In genomic region chr5:119663241-119663640, GRCm38 (mm10) we compare ENCODE assay signal across 16 mouse cellular contexts. TPM values are rescaled to one million over a fixed set of nuclear protein-coding genes. Genes with fewer than 3 reads are reported as not detected.
DNase-seq lines count a peak whose midpoint lies in the region; ATAC-seq and TF ChIP-seq lines count a peak whose summit lies in the region.
"Had no signal": no experiment of that assay in that cellular context is flagged by ENCODE, and none has a peak within 500 bp of the region (broad histone marks: within the 10 kb centered on the region; RNA-seq: fewer than 3 reads in every experiment).

No protein-coding gene starts in this region.

- TF ChIP-seq CTCF in liver, embryonic 14.5 days (IDR thresholded peaks at IDR 0.05; ENCODE audit: low read depth): no peak

- H3K4me2 ChIP-seq in liver, embryonic 11.5 days: peak overlapping the region; percentile 34
- H3K4me2 ChIP-seq in embryonic facial prominence, embryonic 12.5 days (replicated peaks): peak overlapping the region; percentile 48
- peak overlapping the region; percentile 34; the same call in 1 of the 2 replicates for H3K4me2 ChIP-seq in liver, embryonic 14.5 days (ENCODE audit: low read depth)
- H3K4me2 ChIP-seq: hindbrain, embryonic 14.5 days had no signal

- intact Hi-C loops in left cerebral cortex, postnatal 14 days (cut with DNase I): no loop called here

- WGBS in heart, embryonic 10.5 days: 3% methylated on average over 15 of the region's 15 CpGs
- 5% methylated on average over 15 of the region's 15 CpGs for WGBS in liver, embryonic 11.5 days
- 2% methylated on average over 15 of the region's 15 CpGs for WGBS in embryonic facial prominence, embryonic 12.5 days
- 3% methylated on average over 15 of the region's 15 CpGs for WGBS in liver, embryonic 14.5 days (ENCODE audit: insufficient replicate concordance)

- H3K9ac ChIP-seq in liver, embryonic 11.5 days (ENCODE audit: low read depth, low read length): no peak overlapping the region
- peak overlapping the region; percentile 28 for H3K9ac ChIP-seq in embryonic facial prominence, embryonic 12.5 days
- no peak overlapping the region for H3K9ac ChIP-seq in liver, embryonic 14.5 days (replicated peaks)
- H3K9ac ChIP-seq: hindbrain, embryonic 14.5 days had no signal

- no peaks in the 10 kb centered on the region for H3K36me3 ChIP-seq in heart, embryonic 10.5 days
- no peaks in the 10 kb centered on the region for H3K36me3 ChIP-seq in liver, embryonic 11.5 days (ENCODE audit: control insufficient read depth, insufficient read depth, low read length)
- no peaks in the 10 kb centered on the region for H3K36me3 ChIP-seq in embryonic facial prominence, embryonic 12.5 days
- no peaks in the 10 kb centered on the region for H3K36me3 ChIP-seq in liver, embryonic 14.5 days (replicated peaks; ENCODE audit: control insufficient read depth, insufficient read depth, low read depth)

- H3K27me3 ChIP-seq in heart, embryonic 10.5 days (ENCODE audit: insufficient read depth, poor library complexity, severe bottlenecking): peaks cover 99% of the 10 kb centered on the region
- H3K27me3 ChIP-seq in liver, embryonic 11.5 days (replicated peaks; ENCODE audit: control insufficient read depth, insufficient read depth, low read length): peaks cover 98% of the 10 kb centered on the region
- peaks cover 74% of the 10 kb centered on the region for H3K27me3 ChIP-seq in embryonic facial prominence, embryonic 12.5 days
- H3K27me3 ChIP-seq in liver, embryonic 14.5 days (ENCODE audit: control insufficient read depth, insufficient read depth, low read length): peaks cover 68% of the 10 kb centered on the region

- H3K4me3 ChIP-seq in heart, embryonic 10.5 days: peak overlapping the region; percentile 24; the same call in 1 of the 2 replicates
- no peak overlapping the region for H3K4me3 ChIP-seq in liver, embryonic 11.5 days (ENCODE audit: low read depth, low read length)
- peak overlapping the region; percentile 20 for H3K4me3 ChIP-seq in embryonic facial prominence, embryonic 12.5 days
- no peak overlapping the region for H3K4me3 ChIP-seq in liver, embryonic 14.5 days (ENCODE audit: insufficient read depth in 1 of 2, low read depth in 2 of 2, low read length in 2 of 2)

- no peaks in the 10 kb centered on the region for H3K9me3 ChIP-seq in heart, embryonic 10.5 days
- H3K9me3 ChIP-seq in liver, embryonic 11.5 days (ENCODE audit: control insufficient read depth, low read length): no peaks in the 10 kb centered on the region
- H3K9me3 ChIP-seq in embryonic facial prominence, embryonic 12.5 days: no peaks in the 10 kb centered on the region
- no peaks in the 10 kb centered on the region for H3K9me3 ChIP-seq in liver, embryonic 14.5 days (ENCODE audit: control insufficient read depth, low read length)

- DNase-seq in heart, embryonic 10.5 days (ENCODE audit: low spot score): no peak
- no peak for DNase-seq in heart, adult 11 months
- DNase-seq in liver, embryonic 11.5 days (ENCODE audit: low spot score): no peak
- DNase-seq in liver: no peak
- no peak for DNase-seq in liver, embryonic 14.5 days (ENCODE audit: low read depth in 3 of 3, low spot score in 3 of 3)
- no peak for DNase-seq in layer of hippocampus, adult 8-10 months (ENCODE audit: low spot score in 2 of 2)
- DNase-seq in left cerebral cortex, postnatal 14 days (ENCODE audit: low spot score in 2 of 2): no peak
- DNase-seq: cerebellum, adult 11-12 months; heart, adult 18-20 months; kidney, adult 8-10 months; layer of hippocampus, postnatal 36 days; lung, adult 18-20 months; spleen, adult 18-20 months had no signal

- H3K4me1 ChIP-seq in heart, embryonic 10.5 days: peaks cover 27% of the 10 kb centered on the region
- H3K4me1 ChIP-seq in liver, embryonic 11.5 days (replicated peaks; ENCODE audit: control insufficient read depth, insufficient read depth, low read length): peaks cover 3% of the 10 kb centered on the region; the same call in 1 of the 2 replicates
- H3K4me1 ChIP-seq in embryonic facial prominence, embryonic 12.5 days: peaks cover 26% of the 10 kb centered on the region
- H3K4me1 ChIP-seq in liver, embryonic 14.5 days (replicated peaks; ENCODE audit: control insufficient read depth in 2 of 2, insufficient read depth in 2 of 2, low read length in 1 of 2): no peaks in the 10 kb centered on the region

- ATAC-seq in liver, embryonic 11.5 days (replicated peaks; ENCODE audit: low FRiP score): no peak
- no peak for ATAC-seq in embryonic facial prominence, embryonic 12.5 days (ENCODE audit: insufficient number of reproducible peaks, insufficient read depth, low FRiP score, low TSS enrichment)
- no peak for ATAC-seq in liver, embryonic 14.5 days (ENCODE audit: insufficient read depth)

- TF ChIP-seq EP300 in liver, embryonic 14.5 days (IDR thresholded peaks at IDR 0.05; ENCODE audit: low read depth): no peak

- no peak overlapping the region for H3K27ac ChIP-seq in heart, embryonic 10.5 days
- no peak overlapping the region for H3K27ac ChIP-seq in liver, embryonic 11.5 days (ENCODE audit: low read depth, low read length)
- H3K27ac ChIP-seq in embryonic facial prominence, embryonic 12.5 days: peak overlapping the region; percentile 70
- H3K27ac ChIP-seq in liver, embryonic 14.5 days: no peak overlapping the region
- H3K27ac ChIP-seq: hindbrain, embryonic 14.5 days had no signal

RNA-seq across cellular contexts. Expression of gene Tbx3, which starts 7.2 kb away (rescaled TPM):
- polyA plus RNA-seq in heart, embryonic 10.5 days (2016; fragmentation: Nextera tagmentation; extraction: Ambion mirVana): 17.0 and 41.7 TPM in 2 replicates
- polyA plus RNA-seq in liver, embryonic 11.5 days (2014; fragmentation: Nextera tagmentation; extraction: Ambion mirVana): 23.3 and 25.9 TPM in 2 replicates
- polyA plus RNA-seq in embryonic facial prominence, embryonic 12.5 days (2016; fragmentation: Nextera tagmentation; extraction: Ambion mirVana): 59.5 and 65.3 TPM in 2 replicates
- 1.4 and 1.7 TPM in 2 replicates for polyA plus RNA-seq in liver, embryonic 14.5 days (2012; rRNA removed)
- polyA plus RNA-seq in liver, embryonic 14.5 days (2014; fragmentation: Nextera tagmentation; extraction: Ambion mirVana): 2.0 and 2.4 TPM in 2 replicates
- total RNA-seq in layer of hippocampus, adult 8-10 months (2022): 1 to 10 TPM; 2.2 to 3.4 (median 2.6) TPM
- 1 to 10 TPM; 3.6 to 5.0 TPM for total RNA-seq in left cerebral cortex, postnatal 14 days (2021)
- total RNA-seq: MEL had no signal

Comparison
In these comparisons a context has a peak if more than half of its experiments do, and no peak if none do; other contexts are left out.
1. H3K4me3 ChIP-seq: peak in heart, embryonic 10.5 days (single experiment) and embryonic facial prominence, embryonic 12.5 days (single experiment); none in liver, embryonic 11.5 days (single experiment) and liver, embryonic 14.5 days (0 of 2).
2. Peak in every context shown above with its lines, with median percentiles within 50 percentile points of each other: H3K4me2 ChIP-seq.